In the genomic region with DNA sequence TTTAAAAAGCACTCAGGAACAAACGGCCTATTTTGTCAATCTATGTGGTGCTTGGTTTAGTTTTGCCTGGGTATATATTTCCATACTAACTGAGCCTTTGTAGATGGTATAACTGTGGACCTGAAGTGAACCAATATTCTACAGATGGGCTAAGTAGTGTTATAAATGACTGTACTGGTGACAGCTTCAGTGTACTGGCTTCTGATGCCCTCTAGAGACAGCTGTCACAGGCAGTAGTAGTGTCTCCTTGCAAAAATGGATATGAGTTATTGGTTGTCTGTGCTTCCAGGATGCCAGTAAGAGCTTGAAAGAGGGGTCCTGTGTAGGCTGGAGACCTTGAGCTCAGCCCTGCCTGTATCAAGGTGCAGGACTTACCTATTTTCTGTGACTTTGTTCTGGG, we compare ENCODE assay signal across 17 mouse cellular contexts.
DNase-seq lines count a peak whose midpoint lies in the region; ATAC-seq and TF ChIP-seq lines count a peak whose summit lies in the region.
"Had no signal": no experiment of that assay in that cellular context is flagged by ENCODE, and none has a peak within 500 bp of the region (broad histone marks: within the 10 kb centered on the region; RNA-seq: fewer than 3 reads in every experiment).

No protein-coding gene starts in this region.

- no peak overlapping the region for H3K27ac ChIP-seq in heart, adult 2 months
- H3K27ac ChIP-seq in liver, postnatal 0 days (ENCODE audit: low read depth), result no peak overlapping the region
- H3K27ac ChIP-seq: heart, embryonic 13.5 days; limb, embryonic 15.5 days; neural tube, embryonic 13.5 days; stomach, embryonic 15.5 days had no signal

- peaks cover 7% of the 10 kb centered on the region for H3K4me1 ChIP-seq in heart, adult 2 months (ENCODE audit: control insufficient read depth, insufficient read depth, low read length)
- peaks cover 4% of the 10 kb centered on the region; the same call in 1 of the 2 replicates for H3K4me1 ChIP-seq in liver, postnatal 0 days (ENCODE audit: insufficient read depth)
- H3K4me1 ChIP-seq: neural tube, embryonic 13.5 days; stomach, embryonic 15.5 days had no signal

- H3K36me3 ChIP-seq in heart, adult 2 months (ENCODE audit: control insufficient read depth, insufficient read depth, low read length), result no peaks in the 10 kb centered on the region; the same call in 1 of the 2 replicates
- peaks cover 5% of the 10 kb centered on the region for H3K36me3 ChIP-seq in liver, postnatal 0 days (replicated peaks; ENCODE audit: insufficient read depth, low read length)

- no peak for TF ChIP-seq POLR2A in heart, adult 2 months (IDR thresholded peaks at IDR 0.05; ENCODE audit: insufficient read depth, low read depth, low read length)

- H3K27me3 ChIP-seq in heart, adult 2 months (ENCODE audit: control insufficient read depth, insufficient read depth, low read length), result no peaks in the 10 kb centered on the region
- H3K27me3 ChIP-seq in liver, postnatal 0 days (ENCODE audit: insufficient read depth, low read length), result no peaks in the 10 kb centered on the region
- H3K27me3 ChIP-seq: heart, embryonic 13.5 days; limb, embryonic 15.5 days; megakaryocyte, embryonic 14.5 days; neural tube, embryonic 13.5 days; stomach, embryonic 15.5 days had no signal

- intact Hi-C loops in heart, adult 2 months (cut with DNase I), result loop anchor here (5.0 to 10.0 kb wide), 3 partner anchors 115 to 377 kb away; a partner anchor contains a TSS
- intact Hi-C loops in heart, postnatal 25 days (cut with DNase I), result loop anchor here (10.0 kb wide), 2 partner anchors 125 to 375 kb away; no protein-coding TSS in a partner anchor

- H3K79me2 ChIP-seq in heart, adult 2 months (replicated peaks; ENCODE audit: control insufficient read depth, insufficient read depth, low read length), result no peaks in the 10 kb centered on the region

- H3K4me2 ChIP-seq in liver, postnatal 0 days (ENCODE audit: low read depth, low read length), result no peak overlapping the region
- H3K4me2 ChIP-seq: heart, embryonic 13.5 days; limb, embryonic 15.5 days; lung, embryonic 14.5 days; neural tube, embryonic 13.5 days; stomach, embryonic 15.5 days had no signal

- no peak overlapping the region for H3K4me3 ChIP-seq in heart, adult 2 months
- H3K4me3 ChIP-seq in liver, postnatal 0 days (ENCODE audit: low read depth, low read length), result no peak overlapping the region
- H3K4me3 ChIP-seq: heart, embryonic 13.5 days; limb, embryonic 15.5 days; megakaryocyte, embryonic 14.5 days; neural tube, embryonic 13.5 days; stomach, embryonic 15.5 days had no signal

- DNase-seq in heart, adult 2 months, result no peak
- DNase-seq in heart, postnatal 25 days (ENCODE audit: low spot score), result no peak
- no peak for DNase-seq in liver, postnatal 0 days
- DNase-seq in liver (no peak), adipocyte (ENCODE audit: low spot score) (peak; percentile 3)
- DNase-seq in cerebellum, postnatal 25 days, result no peak
- DNase-seq: adrenal gland, adult 8-10 months; cerebellum, adult 11-12 months; lung, embryonic 14.5 days; right cerebral cortex, postnatal 14 days; thymus, postnatal 14 days had no signal

- no peaks in the 10 kb centered on the region for H3K9me3 ChIP-seq in liver, postnatal 0 days (ENCODE audit: low read length)
- H3K9me3 ChIP-seq: heart, embryonic 13.5 days; limb, embryonic 15.5 days; megakaryocyte, embryonic 14.5 days; neural tube, embryonic 13.5 days; stomach, embryonic 15.5 days had no signal

- TF ChIP-seq EP300 in heart, adult 2 months (IDR thresholded peaks at IDR 0.05; ENCODE audit: insufficient read depth, low read depth, low read length), result no peak
- no peak for TF ChIP-seq EP300 in liver, postnatal 0 days (IDR thresholded peaks at IDR 0.05; ENCODE audit: low read depth)

- TF ChIP-seq CTCF in heart, adult 2 months (IDR thresholded peaks at IDR 0.05), result peak; percentile 59
- peak; percentile 39 for TF ChIP-seq CTCF in liver, postnatal 0 days (IDR thresholded peaks at IDR 0.05; ENCODE audit: low read depth)

- WGBS in heart, adult 2 months, result 92% methylated on average over 1 of the region's 1 CpGs
- WGBS in liver, postnatal 0 days (ENCODE audit: insufficient replicate concordance), result 74% methylated on average over 1 of the region's 1 CpGs

- H3K9ac ChIP-seq in heart, adult 2 months (ENCODE audit: low read depth, low read length), result no peak overlapping the region
- H3K9ac ChIP-seq in liver, postnatal 0 days (replicated peaks), result no peak overlapping the region
- H3K9ac ChIP-seq: heart, embryonic 13.5 days; limb, embryonic 15.5 days; lung, embryonic 14.5 days; neural tube, embryonic 13.5 days; stomach, embryonic 15.5 days had no signal

- ATAC-seq in liver, postnatal 0 days, result no peak
- ATAC-seq in megakaryocyte-erythroid progenitor cell, adult 5-6 weeks (replicated peaks; ENCODE audit: low FRiP score, low TSS enrichment, poor library complexity, severe bottlenecking), result 0 out of 2 replicates have a peak, but pooled peaks have one; percentile 45
